In genomic region chr14:121450504-121451423, GRCm38 (mm10) we compare ENCODE assay signal across 8 mouse cellular contexts. TPM values are rescaled to one million over a fixed set of nuclear protein-coding genes. Genes with fewer than 3 reads are reported as not detected.
DNase-seq lines count a peak whose midpoint lies in the region; ATAC-seq lines count a peak whose summit lies in the region.

No protein-coding gene starts in this region.

- peak overlapping the region; percentile 35 for H3K4me2 ChIP-seq in hindbrain, embryonic 14.5 days (replicated peaks)

- no peaks in the 10 kb centered on the region for H3K36me3 ChIP-seq in hindbrain, embryonic 14.5 days (replicated peaks; ENCODE audit: control insufficient read depth, insufficient read depth)

- H3K9me3 ChIP-seq in hindbrain, embryonic 14.5 days (ENCODE audit: control insufficient read depth, low read length) = no peaks in the 10 kb centered on the region

- no peak overlapping the region for H3K4me3 ChIP-seq in hindbrain, embryonic 14.5 days (replicated peaks; ENCODE audit: low read length)

- H3K9ac ChIP-seq in hindbrain, embryonic 14.5 days = no peak overlapping the region

- no peak for ATAC-seq in hindbrain, embryonic 14.5 days (ENCODE audit: low FRiP score)

- H3K4me1 ChIP-seq in hindbrain, embryonic 14.5 days (replicated peaks; ENCODE audit: control insufficient read depth, insufficient read depth, low read length) = peaks cover 7% of the 10 kb centered on the region; the same call in 1 of the 2 replicates

- 22% methylated on average over 18 of the region's 18 CpGs for WGBS in hindbrain, embryonic 14.5 days

- no peak overlapping the region for H3K27ac ChIP-seq in hindbrain, embryonic 14.5 days

- peak; percentile 91 for DNase-seq in ZHBTc4 (ENCODE audit: low read depth, low spot score)
- peak; percentile 49 to 55 for DNase-seq in cerebellum, postnatal 36 days
- DNase-seq in frontal cortex, postnatal 36 days (ENCODE audit: low spot score in 2 of 2) = peak; percentile 29 to 69
- DNase-seq in hindbrain, embryonic 14.5 days (ENCODE audit: low spot score) = peak; percentile 77
- DNase-seq in layer of hippocampus, postnatal 36 days = peak; percentile 27 to 29
- peak; percentile 74 for DNase-seq in lung, postnatal 14 days
- peak; percentile 85 for DNase-seq in retina, postnatal 1 day
- DNase-seq in thymus, postnatal 4 days = peak; percentile 72

- H3K27me3 ChIP-seq in hindbrain, embryonic 14.5 days (ENCODE audit: control insufficient read depth, insufficient read depth, low read length) = no peaks in the 10 kb centered on the region

RNA-seq across cellular contexts. Expression of gene Slc15a1, which starts 54.3 kb away (rescaled TPM):
- polyA plus RNA-seq in hindbrain, embryonic 14.5 days (2014; fragmentation: Nextera tagmentation; extraction: Ambion mirVana) = not detected in 2 replicates
- total RNA-seq in layer of hippocampus, postnatal 36 days (2021) = not detected

Comparison
In these comparisons a context has a peak if more than half of its experiments do, and no peak if none do; other contexts are left out.
1. DNase-seq: peak in every context shown above with its lines; median percentile 91 in ZHBTc4; 85 in retina, postnatal 1 day; 77 in hindbrain, embryonic 14.5 days; 74 in lung, postnatal 14 days; 72 in thymus, postnatal 4 days; 52 in cerebellum, postnatal 36 days; 49 in frontal cortex, postnatal 36 days; 28 in layer of hippocampus, postnatal 36 days.